ENCODE assay signal across 8 mouse cellular contexts in genomic region chr2:91255661-91256150, GRCm38 (mm10). TPM values are rescaled to one million over a fixed set of nuclear protein-coding genes. Genes with fewer than 3 reads are reported as not detected.
DNase-seq lines count a peak whose midpoint lies in the region; ATAC-seq lines count a peak whose summit lies in the region.

Pacsin3 (plus strand) TSS chr2:91255954.

- no peaks in the 10 kb centered on the region for H3K9me3 ChIP-seq in embryonic facial prominence, embryonic 14.5 days (ENCODE audit: control insufficient read depth, low read length)
- no peaks in the 10 kb centered on the region for H3K9me3 ChIP-seq in heart, embryonic 15.5 days (replicated peaks)
- H3K9me3 ChIP-seq in midbrain, embryonic 12.5 days = no peaks in the 10 kb centered on the region

- DNase-seq in kidney, adult 18-20 months = peak; percentile 50
- DNase-seq in kidney, adult 9 months = no peak
- no peak for DNase-seq in adrenal gland, postnatal 14 days
- DNase-seq in embryonic facial prominence, embryonic 14.5 days (ENCODE audit: low spot score) = peak; percentile 51
- DNase-seq in layer of hippocampus, postnatal 10 days (ENCODE audit: low spot score in 2 of 2) = no peak
- DNase-seq in c-Kit-positive CD71-positive TER-119-positive erythroid progenitor cells, embryonic 14.5 days (ENCODE audit: low spot score) = no peak

- no peaks in the 10 kb centered on the region for H3K36me3 ChIP-seq in embryonic facial prominence, embryonic 14.5 days (ENCODE audit: control insufficient read depth, insufficient read depth, low read length)
- H3K36me3 ChIP-seq in heart, embryonic 15.5 days = peaks cover 2% of the 10 kb centered on the region; the same call in 1 of the 2 replicates
- H3K36me3 ChIP-seq in midbrain, embryonic 12.5 days = no peaks in the 10 kb centered on the region

- peak within 1 kb of the TSS; percentile 78 for H3K27ac ChIP-seq in embryonic facial prominence, embryonic 14.5 days (replicated peaks; ENCODE audit: low read depth, low read length)
- peak within 1 kb of the TSS; percentile 81 for H3K27ac ChIP-seq in heart, embryonic 15.5 days
- peak within 1 kb of the TSS; percentile 26; the same call in 1 of the 2 replicates for H3K27ac ChIP-seq in midbrain, embryonic 12.5 days (replicated peaks)

- 1% methylated on average over 27 of the region's 27 CpGs for WGBS in embryonic facial prominence, embryonic 14.5 days
- 4% methylated on average over 27 of the region's 27 CpGs for WGBS in heart, embryonic 15.5 days
- WGBS in midbrain, embryonic 12.5 days = under 1% methylated on average over 27 of the region's 27 CpGs

- peak within 1 kb of the TSS; percentile 94 for H3K4me2 ChIP-seq in embryonic facial prominence, embryonic 14.5 days (ENCODE audit: low read depth, low read length)
- peak within 1 kb of the TSS; percentile 93 for H3K4me2 ChIP-seq in heart, embryonic 15.5 days
- H3K4me2 ChIP-seq in midbrain, embryonic 12.5 days (replicated peaks) = peak within 1 kb of the TSS; percentile 99

- H3K27me3 ChIP-seq in embryonic facial prominence, embryonic 14.5 days (replicated peaks; ENCODE audit: control insufficient read depth, insufficient read depth, low read length) = no peaks in the 10 kb centered on the region; the same call in 1 of the 2 replicates
- H3K27me3 ChIP-seq in heart, embryonic 15.5 days = peaks cover 3% of the 10 kb centered on the region; the same call in 1 of the 2 replicates
- H3K27me3 ChIP-seq in midbrain, embryonic 12.5 days = peaks cover 39% of the 10 kb centered on the region

- peak within 1 kb of the TSS; percentile 69 for H3K4me3 ChIP-seq in embryonic facial prominence, embryonic 14.5 days (ENCODE audit: low read depth, low read length)
- peak within 1 kb of the TSS; percentile 84 for H3K4me3 ChIP-seq in heart, embryonic 15.5 days
- H3K4me3 ChIP-seq in midbrain, embryonic 12.5 days = peak within 1 kb of the TSS; percentile 60

- H3K9ac ChIP-seq in embryonic facial prominence, embryonic 14.5 days (ENCODE audit: low read depth, low read length) = peak within 1 kb of the TSS; percentile 73
- peak within 1 kb of the TSS; percentile 69 for H3K9ac ChIP-seq in heart, embryonic 15.5 days
- peak within 1 kb of the TSS; percentile 72 for H3K9ac ChIP-seq in midbrain, embryonic 12.5 days (replicated peaks)

- ATAC-seq in embryonic facial prominence, embryonic 14.5 days (ENCODE audit: low read depth) = peak; percentile 32
- peak; percentile 43; the same call in 1 of the 2 replicates for ATAC-seq in heart, embryonic 15.5 days (replicated peaks; ENCODE audit: insufficient number of reproducible peaks, insufficient read depth, low FRiP score, low read depth)
- peak; percentile 52; the same call in 1 of the 2 replicates for ATAC-seq in midbrain, embryonic 12.5 days (ENCODE audit: low FRiP score, low read depth)

- H3K4me1 ChIP-seq in embryonic facial prominence, embryonic 14.5 days (ENCODE audit: control insufficient read depth, insufficient read depth, low read length) = peaks cover 16% of the 10 kb centered on the region
- H3K4me1 ChIP-seq in heart, embryonic 15.5 days (replicated peaks) = peaks cover 50% of the 10 kb centered on the region
- peaks cover 37% of the 10 kb centered on the region for H3K4me1 ChIP-seq in midbrain, embryonic 12.5 days

RNA-seq across cellular contexts. Expression of gene Pacsin3, which starts in this region (rescaled TPM):
- 55.2 and 61.7 TPM in 2 replicates for total RNA-seq in adrenal gland, postnatal 14 days (2021)
- 59.9 and 64.3 TPM in 2 replicates for polyA plus RNA-seq in embryonic facial prominence, embryonic 14.5 days (2014; fragmentation: Nextera tagmentation; extraction: Ambion mirVana)
- polyA plus RNA-seq in heart, embryonic 15.5 days (2015; fragmentation: Nextera tagmentation; extraction: Ambion mirVana) = 47.6 and 52.8 TPM in 2 replicates
- total RNA-seq in layer of hippocampus, postnatal 10 days (2021) = 10 to 100 TPM; 24.2 to 33.2 TPM
- 29.1 and 31.0 TPM in 2 replicates for polyA plus RNA-seq in midbrain, embryonic 12.5 days (2016; fragmentation: Nextera tagmentation; extraction: Ambion mirVana)

Comparison
In these comparisons a context has a peak if more than half of its experiments do, and no peak if none do; other contexts are left out.
1. DNase-seq: peak in kidney, adult 18-20 months (single experiment) and embryonic facial prominence, embryonic 14.5 days (single experiment); none in kidney, adult 9 months (single experiment), adrenal gland, postnatal 14 days (single experiment), layer of hippocampus, postnatal 10 days (0 of 2) and c-Kit-positive CD71-positive TER-119-positive erythroid progenitor cells, embryonic 14.5 days (single experiment).
2. H3K27ac ChIP-seq: peak in every context shown above with its lines; median percentile 81 in heart, embryonic 15.5 days; 78 in embryonic facial prominence, embryonic 14.5 days; 26 in midbrain, embryonic 12.5 days.
3. Peak in every context shown above with its lines, with median percentiles within 50 percentile points of each other: ATAC-seq, H3K4me2 ChIP-seq, H3K4me3 ChIP-seq and H3K9ac ChIP-seq.